Mouse (Mus musculus): ENCODE data around the gene Sgpl1. TPM values are rescaled to one million over a fixed set of nuclear protein-coding genes. Genes with fewer than 3 reads are reported as not detected.

Gene Sgpl1
- total RNA-seq (2021), result 10 to 100 TPM; 73.9 to 83.4 TPM
- long read RNA-seq, experiment 1, full-length matches to known transcripts, result 73 of 90 reads
- long read RNA-seq, experiment 1, partial matches to known transcripts, result 6 of 90 reads
- long read RNA-seq, experiment 1, other reads (novel, unspliced or antisense), result 11 of 90 reads
- long read RNA-seq, experiment 2, full-length matches to known transcripts, result 49 of 84 reads
- long read RNA-seq, experiment 2, partial matches to known transcripts, result 7 of 84 reads
- long read RNA-seq, experiment 2, other reads (novel, unspliced or antisense), result 28 of 84 reads

DNA sequence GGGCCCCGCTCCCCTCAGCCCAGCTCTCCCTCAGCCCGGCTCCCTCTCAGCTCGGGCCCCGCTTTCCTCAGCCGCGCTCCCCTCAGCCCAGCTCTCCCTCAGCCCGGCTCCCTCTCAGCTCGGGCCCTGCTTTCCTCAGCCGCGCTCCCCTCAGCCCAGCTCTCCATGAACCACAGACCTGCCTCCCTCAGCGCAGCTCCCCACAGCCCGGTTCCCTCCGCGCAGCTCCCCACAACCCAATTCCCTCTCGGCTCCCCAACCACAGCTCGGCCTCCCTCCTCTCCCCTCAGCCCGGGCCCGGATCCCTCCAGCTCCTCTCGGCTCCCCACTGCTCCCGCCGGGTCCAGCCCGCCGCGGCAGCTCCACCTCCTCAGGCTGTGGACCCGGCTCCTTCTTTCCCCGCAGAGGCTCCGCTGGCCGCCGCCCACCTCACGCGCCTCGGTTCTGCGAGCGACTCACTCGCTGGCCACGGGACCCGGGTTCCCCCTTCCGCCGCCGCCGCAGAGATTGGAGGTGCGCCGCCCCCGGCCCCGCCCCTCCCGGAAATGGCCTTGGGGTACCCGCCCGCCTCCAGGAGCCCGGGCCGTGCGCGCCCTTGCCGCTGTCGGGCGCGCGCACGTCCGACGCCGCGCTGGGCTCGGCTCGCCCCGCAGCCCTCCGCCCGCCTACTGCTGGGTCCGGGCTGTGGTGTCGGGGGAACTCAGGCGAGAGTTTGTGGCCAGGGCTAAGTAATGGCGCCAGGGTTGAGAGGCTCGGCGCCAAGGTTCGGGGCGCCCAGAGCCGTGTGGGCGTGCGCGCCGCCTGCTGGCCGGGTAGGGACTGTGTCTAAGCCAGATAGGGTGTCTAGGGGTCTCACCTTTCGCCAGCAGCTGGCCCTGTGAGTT is at the start of gene Sgpl1:
Gene Sgpl1, minus strand, starts transcription at position 547 of the 884 bp plus-strand sequence.
- peak; percentile 91 to 93 for DNase-seq (ENCODE audit: low spot score in 2 of 2)

DNA sequence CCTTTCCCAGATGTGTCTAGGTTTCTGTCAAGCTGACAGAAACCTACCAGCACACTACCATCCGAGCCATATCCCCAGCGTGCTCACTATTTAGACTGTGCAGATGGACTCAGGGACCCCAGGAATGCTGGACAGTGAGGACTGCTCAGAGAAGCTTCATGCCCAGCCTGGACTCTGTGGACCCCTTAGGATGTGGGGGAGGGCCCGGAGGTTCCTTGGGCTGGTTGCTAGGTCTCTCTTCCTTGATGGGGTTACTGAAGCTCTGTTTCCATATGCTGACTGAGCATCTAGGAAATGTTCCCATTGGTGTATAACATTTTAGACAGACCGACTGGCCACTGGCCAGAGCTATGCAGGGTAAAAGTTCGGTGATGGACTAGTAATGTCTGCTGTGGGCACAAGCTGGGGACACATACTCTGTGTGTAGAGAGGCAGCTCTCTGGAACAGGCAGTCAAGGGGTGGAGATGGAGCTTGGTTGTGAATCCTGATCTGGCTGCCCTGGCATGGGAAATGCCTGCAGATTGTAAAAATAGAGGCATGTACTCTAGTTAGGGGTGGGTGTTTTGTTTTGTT is 48.3 kb upstream of the Sgpl1 start:
- DNase-seq (ENCODE audit: low spot score in 2 of 2), result no peak

DNA sequence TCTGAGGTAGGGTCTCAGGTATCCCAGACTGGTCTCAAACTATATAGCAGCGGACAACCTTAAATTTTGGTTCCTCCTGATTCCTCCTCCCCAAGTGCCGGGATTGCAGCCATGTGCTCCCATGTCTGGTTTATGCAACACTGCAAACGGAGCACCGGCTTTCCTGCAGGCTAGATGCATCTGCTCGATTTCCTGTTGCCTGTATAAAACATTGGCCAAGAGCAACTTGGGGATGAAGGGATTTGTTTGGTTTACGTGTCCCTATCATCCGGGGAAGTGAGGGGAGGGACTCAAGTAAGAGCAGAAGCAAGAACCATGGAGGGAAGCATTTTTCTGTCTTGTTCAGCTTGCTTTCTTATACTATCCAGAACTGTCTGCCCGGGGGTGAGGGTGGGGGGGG is 47.7 kb upstream of the Sgpl1 start:
- DNase-seq (ENCODE audit: low spot score in 2 of 2), result no peak

DNA sequence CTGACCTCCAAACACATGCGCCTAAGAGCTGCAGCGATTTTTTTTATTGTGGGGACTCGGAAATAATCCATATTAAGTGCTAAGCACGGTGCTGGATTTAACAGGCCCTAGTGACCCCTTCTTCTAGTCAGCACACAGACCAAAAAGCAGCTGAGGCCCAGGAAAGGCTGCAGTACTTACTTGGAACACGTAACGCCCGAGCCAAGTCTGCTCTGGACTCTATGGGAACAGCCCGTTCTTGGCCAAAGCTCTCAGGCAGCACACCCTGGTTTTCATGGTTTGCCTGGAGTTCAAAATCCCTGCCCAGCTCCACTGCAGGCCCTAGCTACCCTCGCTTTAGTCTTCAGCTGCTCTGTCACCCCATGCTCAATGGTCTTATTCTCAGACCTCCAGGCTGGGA is 47.1 kb upstream of the Sgpl1 start:
- no peak for DNase-seq (ENCODE audit: low spot score in 2 of 2)

DNA sequence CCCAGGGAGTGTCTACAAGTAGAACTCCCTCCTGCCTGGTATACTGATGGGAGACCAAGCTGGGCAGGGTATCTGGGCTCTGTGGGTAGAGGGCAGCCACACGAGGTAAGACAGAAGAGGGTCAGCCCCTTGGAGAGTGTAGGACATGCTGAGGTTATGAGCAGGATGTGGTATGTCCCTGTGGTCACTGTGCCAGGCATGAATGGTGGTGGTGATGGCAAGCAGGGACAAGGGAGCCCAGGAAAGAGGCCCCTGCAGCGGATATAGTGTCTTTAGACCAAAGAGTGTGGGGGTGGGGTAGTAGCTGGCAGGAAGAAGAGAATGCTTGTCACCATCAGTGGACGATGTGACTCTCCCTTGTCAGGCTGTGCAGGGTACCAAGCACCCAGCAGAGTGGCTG is 40.5 kb upstream of the Sgpl1 start:
- no peak for DNase-seq (ENCODE audit: low spot score in 2 of 2)

DNA sequence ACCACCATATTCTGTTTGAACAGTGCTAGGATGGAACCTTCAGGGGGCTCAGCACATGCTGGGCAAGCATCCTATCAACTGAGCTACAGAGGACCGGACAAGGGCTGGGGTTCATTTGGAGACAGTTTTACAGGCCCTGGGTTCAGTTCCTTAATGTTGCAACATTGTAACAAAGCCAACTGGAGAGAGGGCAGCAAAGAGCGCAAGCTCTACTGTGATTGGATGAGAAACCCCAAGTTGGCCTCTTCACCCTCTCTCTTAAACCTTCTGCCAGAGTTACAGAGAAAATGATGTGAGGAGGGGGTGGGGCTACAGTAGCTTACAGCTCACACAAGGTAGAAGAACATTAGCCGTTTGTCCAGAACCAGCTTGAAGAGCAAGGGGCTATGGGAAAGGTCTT is 39.5 kb upstream of the Sgpl1 start:
- no peak for DNase-seq (ENCODE audit: low spot score in 2 of 2)

DNA sequence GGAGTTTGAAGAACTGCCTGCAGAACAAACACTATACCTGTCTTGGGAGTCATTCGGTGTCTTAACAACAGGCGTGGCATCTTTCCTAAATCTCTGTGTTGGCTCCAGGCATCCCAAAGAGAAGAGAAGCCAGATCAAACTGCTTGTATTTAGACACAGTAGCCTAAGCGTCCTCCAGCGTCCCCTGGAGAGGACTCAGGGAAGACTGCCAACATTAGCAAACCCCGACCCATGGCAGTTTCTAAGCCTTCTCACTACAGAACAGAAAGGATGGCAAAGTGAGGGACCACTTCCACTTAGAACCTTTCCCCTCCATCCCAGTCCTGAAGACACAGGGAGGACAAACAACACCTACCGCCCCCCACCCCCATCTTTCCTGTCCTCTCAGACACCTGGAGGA is 32.4 kb upstream of the Sgpl1 start:
- DNase-seq (ENCODE audit: low spot score in 2 of 2), result no peak

DNA sequence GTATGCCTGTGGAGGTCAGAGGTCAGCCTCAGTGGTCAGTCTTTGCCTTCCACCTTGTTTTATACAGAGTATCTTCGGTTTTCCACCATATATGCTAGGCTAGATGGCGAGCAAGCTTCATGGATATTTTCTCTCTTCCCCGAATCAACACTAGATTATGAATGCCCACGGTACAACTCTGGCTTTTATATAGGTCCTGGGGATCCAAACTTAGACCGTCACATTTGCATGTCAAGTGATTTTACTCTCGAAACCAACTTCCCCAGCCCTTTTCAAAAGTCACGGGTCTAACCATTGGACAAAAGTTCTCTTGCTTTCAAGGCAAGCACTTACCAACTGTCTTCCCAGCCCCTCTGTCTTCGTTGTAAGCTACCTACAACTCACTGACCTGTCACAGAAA is 31.2 kb upstream of the Sgpl1 start:
- DNase-seq (ENCODE audit: low spot score in 2 of 2), result no peak

DNA sequence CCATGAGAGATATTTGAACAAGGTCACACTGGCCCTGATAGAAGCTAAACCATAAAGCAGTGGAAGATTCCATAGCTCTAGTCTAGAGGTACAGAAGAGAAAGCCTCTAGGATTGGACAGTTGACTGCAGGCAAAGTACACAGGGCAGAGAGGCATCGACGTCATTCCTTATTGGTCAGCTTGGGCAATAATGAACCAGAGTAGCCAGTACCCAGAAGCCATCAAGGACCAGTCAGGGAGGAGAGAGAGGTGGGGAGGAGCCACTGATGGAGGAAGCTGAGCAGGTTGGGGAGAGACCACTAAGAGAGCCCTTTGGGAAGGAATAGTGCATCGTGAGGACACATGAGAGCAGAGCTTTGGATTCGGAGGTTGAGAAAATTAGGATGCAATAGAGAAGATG is 30.2 kb upstream of the Sgpl1 start:
- DNase-seq (ENCODE audit: low spot score in 2 of 2), result no peak

DNA sequence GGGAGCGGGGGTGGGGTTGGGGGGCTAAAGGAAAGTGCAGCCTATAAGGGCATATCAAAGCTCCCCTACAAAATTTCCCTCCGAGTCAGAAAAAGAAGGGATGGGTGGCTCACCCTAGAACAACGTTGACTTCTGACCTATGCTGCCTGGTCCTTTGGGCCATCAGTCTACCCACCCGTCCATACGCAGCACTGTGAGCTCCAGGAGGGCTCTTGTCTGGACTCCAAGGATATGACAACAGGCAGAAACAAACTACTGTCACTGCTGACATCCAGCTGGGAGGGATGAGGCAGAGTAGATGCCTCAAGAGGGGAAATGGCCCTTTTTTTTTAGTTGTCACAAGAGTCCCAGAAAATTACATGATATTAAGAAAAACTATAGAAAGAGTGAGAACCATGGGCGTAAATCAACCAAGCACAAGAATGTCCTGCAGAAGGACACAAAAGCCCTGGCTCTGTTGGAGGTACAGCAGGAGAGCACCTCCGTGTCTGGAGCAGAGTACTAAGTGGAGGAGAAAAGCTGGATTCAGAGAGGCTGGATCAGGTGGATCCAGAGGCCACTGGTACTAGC is 28.8 kb upstream of the Sgpl1 start:
- no peak for DNase-seq (ENCODE audit: low spot score in 2 of 2)

DNA sequence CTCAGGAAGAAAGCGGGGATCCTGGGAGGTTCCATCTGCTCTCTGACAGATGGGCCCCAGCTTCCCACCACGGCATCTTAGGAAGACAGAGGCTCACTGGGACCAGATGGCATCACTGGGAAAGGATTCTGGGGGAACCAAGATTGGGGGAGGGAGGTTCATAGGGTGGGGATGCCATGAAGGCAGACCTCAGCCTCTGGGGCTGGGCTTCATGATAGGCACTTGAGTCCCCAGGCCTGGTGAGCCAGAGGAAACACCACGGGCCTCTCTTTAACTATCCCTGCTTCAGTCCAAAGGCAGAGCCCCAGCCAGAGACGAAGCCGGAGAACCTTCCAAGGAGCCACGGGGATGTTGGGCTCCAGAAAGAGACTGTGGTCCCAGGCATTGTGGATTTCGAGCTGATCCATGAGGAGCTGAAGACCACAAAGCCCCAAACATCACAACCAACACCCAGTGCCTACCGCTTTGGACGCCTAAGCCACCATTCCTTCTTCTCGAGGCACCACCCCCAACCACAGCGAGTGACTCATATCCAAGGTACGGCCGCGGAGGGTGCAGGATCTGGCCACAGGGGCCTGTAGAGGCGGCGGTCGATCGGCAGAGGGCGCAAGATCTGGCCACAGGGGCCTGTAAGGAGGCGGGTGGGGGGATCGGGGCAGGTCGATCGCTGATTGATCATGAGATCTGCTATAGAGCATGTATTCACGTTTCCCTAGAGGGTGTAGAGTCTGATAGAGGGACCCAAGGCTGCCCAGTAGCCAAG is 28.1 kb upstream of the Sgpl1 start:
- peak; percentile 14 to 29 for DNase-seq (ENCODE audit: low spot score in 2 of 2)

DNA sequence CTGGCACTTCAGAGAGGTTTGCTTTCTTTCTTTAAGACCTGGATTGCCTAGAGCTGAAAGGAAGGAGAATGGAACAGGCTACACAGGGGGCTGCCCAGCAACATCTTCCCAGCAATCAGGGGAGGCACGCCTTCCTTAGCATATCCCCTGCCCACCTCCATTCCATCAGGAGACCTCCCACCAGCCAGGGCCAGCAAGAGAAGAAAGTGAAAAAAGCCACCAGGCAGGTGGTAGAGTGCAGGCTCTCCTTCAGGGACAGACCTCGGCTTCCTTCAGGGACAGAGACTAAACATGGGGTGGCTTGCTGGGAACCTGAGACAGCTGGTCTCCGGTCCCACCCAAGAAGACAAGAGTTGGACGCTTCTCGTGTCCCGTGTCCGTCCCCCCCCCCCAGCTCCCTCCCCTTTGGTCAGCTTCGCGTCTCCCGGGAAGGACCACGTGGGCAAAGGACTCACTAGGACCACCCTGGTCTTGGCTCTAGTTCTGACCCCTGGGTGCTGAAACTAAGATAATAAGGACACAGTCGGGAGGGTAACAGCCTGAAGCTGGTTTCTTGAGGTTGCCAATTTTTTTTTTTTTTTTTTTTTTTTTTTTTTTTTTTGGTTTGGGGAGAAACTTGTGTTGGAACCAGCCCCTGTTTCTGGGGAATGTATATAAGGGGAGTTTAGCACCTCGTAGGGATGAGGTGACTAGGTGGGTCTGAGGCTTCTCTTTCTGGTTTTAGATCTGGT is 27.4 kb upstream of the Sgpl1 start:
- DNase-seq (ENCODE audit: low spot score in 2 of 2), result no peak

DNA sequence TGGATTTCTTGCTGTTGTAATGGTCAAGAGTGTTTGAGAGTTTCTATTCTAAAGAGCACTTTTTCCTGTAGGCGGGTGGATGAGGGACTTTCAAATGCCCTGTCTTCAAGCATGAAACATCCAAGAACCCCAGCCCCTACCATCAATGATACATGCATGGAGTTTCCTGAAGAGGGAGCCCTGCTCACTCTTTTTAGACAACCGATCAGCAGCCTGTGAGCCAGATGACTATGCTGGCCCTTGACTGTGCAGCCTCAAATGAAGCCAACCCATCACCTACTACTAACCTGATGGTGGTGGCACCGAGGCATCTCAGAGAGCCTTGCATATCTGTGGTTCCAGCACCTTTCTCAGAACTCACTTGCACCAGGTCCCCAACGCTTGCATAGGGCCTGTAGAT is 25.0 kb upstream of the Sgpl1 start:
- no peak for DNase-seq (ENCODE audit: low spot score in 2 of 2)

DNA sequence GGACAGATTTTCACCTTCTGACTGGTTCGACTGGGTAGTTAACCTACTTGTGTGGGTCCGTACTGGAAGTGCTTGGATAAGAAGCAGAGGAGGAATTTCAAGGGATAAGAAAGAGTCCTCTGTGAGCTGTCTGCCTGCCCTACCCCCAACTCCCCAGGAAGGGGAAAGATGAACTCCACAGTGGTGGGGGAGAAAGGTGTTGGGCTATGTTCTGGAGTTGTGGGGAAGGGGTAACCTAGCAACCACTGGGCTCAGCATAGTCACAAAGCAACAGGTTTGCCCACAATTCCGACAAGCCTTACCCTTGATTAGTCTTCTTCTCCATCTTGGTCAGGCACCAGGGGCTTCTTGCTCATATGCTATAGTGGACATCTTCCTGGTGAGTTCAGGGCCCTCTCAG is 24.2 kb upstream of the Sgpl1 start, which contains the start of gene Tbata:
Gene Tbata, plus strand, starts transcription at position 301 of the 400 bp plus-strand sequence.
- no peak for DNase-seq (ENCODE audit: low spot score in 2 of 2)

DNA sequence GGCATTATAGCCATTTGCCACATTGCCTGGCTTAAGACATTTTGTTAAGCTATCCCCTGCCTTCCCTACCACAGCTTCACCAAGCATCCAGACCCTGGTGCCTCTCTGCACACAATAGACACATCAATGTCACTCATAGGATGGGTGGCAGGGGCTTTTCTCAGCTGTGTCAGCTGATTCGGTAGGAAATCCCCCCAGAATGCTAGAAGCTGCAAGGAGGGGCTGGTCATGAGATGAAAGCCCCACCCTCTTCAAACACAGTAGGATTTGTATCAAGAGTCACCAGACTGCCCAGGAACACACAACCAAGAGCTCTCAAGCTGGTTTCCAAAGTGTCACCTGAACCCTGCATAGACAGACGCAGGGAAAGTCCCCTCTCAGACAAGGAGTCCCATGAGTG is 20.9 kb upstream of the Sgpl1 start:
- no peak for DNase-seq (ENCODE audit: low spot score in 2 of 2)

DNA sequence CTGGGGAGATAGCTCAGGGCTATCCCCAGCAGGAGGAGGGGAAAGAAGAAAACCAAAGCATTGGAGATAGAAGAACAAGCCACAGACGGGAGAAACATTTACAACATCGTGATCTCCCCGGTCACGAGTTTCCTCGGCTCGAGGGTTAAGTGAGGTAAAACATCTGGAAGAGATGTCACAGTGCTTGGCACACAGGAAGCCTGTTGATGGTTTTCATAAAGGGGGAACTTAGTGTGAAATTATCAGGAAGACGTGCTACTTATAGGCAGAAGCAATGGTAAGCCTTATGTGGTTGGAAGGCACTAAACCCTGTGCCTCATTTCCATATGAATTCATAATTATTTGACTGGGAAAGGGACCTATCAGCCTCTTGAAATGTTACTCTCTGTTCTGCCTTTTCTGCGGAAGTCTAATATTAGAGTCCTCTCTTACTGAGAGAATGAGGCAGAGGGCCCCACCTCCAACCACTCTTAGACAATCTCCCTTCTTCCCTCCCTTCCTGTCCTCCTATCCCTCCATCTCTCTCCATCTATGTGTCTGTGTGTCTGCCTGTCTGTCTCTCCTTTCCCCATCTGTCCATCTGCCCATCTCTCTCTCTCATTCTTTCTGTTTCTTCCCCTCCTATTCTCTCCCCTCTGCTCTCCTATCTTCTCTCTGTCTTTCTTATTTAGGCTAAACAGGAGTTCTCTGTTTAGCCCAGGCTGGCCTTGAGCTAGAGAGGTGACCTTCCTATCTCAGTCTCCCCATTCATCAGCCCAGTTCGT is 20.0 kb upstream of the Sgpl1 start:
- no peak for DNase-seq (ENCODE audit: low spot score in 2 of 2)

DNA sequence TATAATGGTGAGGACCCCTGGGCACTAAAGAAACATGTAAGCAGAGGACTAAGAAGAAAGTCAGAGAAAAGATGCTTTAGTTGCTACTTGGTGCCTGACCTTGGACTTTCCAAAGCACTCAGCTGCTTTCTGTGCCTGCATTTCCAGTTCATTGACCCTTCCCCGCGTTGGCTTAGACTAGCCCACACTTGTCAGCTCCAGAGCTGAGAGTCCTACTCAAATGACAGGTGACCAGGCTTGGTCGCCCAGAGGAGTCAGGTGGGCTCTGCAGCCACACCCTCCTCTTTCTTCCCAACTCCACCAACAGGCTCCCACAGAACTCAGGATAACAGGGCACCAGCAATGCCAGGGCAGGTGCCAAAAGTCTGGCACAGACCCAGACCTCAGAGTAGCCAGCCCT is 14.9 kb upstream of the Sgpl1 start:
- DNase-seq (ENCODE audit: low spot score in 2 of 2), result no peak

DNA sequence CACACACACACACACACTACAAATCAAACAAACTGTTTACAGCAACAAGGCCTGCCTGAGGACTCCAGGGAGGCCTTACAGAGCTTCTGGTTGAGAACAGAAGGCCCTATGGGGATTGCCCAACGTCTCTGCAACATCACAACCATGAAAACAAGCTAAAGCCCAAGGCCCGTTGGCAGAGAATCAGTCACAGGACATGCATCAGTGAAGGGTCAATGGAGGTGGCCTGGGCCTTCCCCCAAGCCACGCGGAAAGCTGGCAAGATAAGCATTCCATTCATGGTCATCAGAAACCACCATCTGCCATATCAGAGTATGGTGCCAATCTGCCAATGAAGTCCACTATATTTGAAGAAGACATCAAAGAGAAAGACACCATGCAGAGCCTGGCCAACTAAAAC is 13.2 kb upstream of the Sgpl1 start:
- peak in 1 of 2 experiments; percentile 29 for DNase-seq (ENCODE audit: low spot score in 2 of 2)

DNA sequence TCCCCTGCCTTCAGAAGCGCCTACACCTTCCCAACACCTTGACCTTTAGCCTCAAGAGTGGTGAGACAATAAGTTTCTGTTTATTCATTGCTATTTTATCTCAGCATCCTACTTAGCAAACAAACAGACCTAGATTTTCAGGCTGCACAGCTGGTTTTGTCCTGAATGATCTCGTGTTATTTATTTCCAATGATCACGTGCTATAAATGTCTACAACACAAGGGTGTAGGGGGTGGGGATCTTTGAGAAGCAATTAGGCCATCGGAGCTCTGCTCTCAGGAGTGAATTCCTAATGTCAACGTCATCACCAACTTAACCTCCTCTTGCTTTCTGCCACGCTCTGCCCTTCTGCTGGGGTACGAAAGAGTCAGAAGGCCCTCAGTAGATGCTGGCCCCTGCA is 12.6 kb upstream of the Sgpl1 start:
- no peak for DNase-seq (ENCODE audit: low spot score in 2 of 2)

DNA sequence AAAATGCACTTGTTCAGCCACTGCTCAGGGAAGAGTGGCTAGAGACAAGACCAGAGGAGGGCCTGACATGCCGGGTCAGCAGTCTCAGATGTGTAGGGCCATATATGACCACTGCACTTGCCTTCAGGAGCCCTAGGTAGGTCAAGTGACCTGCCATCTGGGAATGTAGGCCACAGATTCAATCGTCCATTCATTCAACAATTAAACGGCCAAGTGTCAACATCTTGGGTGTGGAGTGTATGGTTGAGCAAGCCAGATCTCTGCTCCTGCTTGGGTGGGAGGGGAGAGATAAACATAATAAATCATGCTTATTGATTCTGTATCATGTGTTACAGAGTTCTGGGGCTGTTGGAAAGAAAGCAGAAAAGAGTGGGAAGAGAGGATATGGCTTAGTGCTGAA is 11.1 kb upstream of the Sgpl1 start:
- DNase-seq (ENCODE audit: low spot score in 2 of 2), result no peak
